Mouse (Mus musculus) G1E (cell line): ENCODE data around the gene Ptx4. TPM values are rescaled to one million over a fixed set of nuclear protein-coding genes. Genes with fewer than 3 reads are reported as not detected.

Experiments
- ATAC-seq: 2 replicates; pipeline ENCODE4 v1.8.0; 2016; ENCODE audit warnings: mild to moderate bottlenecking; ENCODE audit not compliant: insufficient number of reproducible peaks, poor library complexity, low FRiP score, severe bottlenecking; ENCODE audit errors: extremely low read depth
- DNase-seq: peaks from one replicate; pipeline ENCODE4 v3.0.0; 2012; ENCODE audit warnings: low spot score
- H3K27me3 ChIP-seq: 2 replicates; pipeline ENCODE4 v1.6.1; 2012; ENCODE audit warnings: mild to moderate bottlenecking, low read length, inconsistent platforms; ENCODE audit not compliant: insufficient read depth
- H3K36me3 ChIP-seq: replicated peaks from 2 replicates; pipeline ENCODE3; 2012; ENCODE audit warnings: mild to moderate bottlenecking, inconsistent platforms
- H3K4me1 ChIP-seq: 2 replicates; pipeline ENCODE4 v1.6.1; 2012; ENCODE audit warnings: low read depth, low read length, inconsistent platforms, mixed read lengths; ENCODE audit not compliant: insufficient read depth
- H3K4me3 ChIP-seq: 2 replicates; pipeline ENCODE4 v1.5.1; 2012; ENCODE audit warnings: low read depth, mild to moderate bottlenecking, inconsistent platforms, low read length, moderate library complexity, mixed read lengths
- H3K9me3 ChIP-seq: replicated peaks from 2 replicates; pipeline ENCODE4 v1.6.1; 2012; ENCODE audit warnings: inconsistent platforms
- CTCF ChIP-seq: IDR thresholded peaks from 2 replicates; pipeline ENCODE4 v1.5.1; 2012; ENCODE audit warnings: low read depth, low read length, inconsistent platforms, mixed read lengths
- GATA1 ChIP-seq: IDR thresholded peaks from 2 replicates; pipeline ENCODE4 v1.6.1; 2012; ENCODE audit warnings: borderline replicate concordance, low read length, inconsistent platforms, mixed read lengths
- GATA2 ChIP-seq: IDR thresholded peaks from 2 replicates; pipeline ENCODE4 v1.6.1; 2012; ENCODE audit warnings: low read depth, low read length, inconsistent platforms, borderline replicate concordance
- POLR2AphosphoS5 ChIP-seq: IDR thresholded peaks from 2 replicates; pipeline ENCODE4 v1.6.1; 2012; ENCODE audit warnings: low read depth, low read length, inconsistent platforms; ENCODE audit not compliant: insufficient replicate concordance
- TAL1 ChIP-seq: conservative IDR thresholded peaks from 2 replicates; pipeline ENCODE4 v1.6.1; 2012; ENCODE audit warnings: low read depth, low read length, inconsistent platforms, mixed read lengths
- polyA plus RNA-seq: library from polyadenylated mRNA; stranded (reverse); fragments of >175 nt; gene quantifications from 2 replicates; pipeline ENCODE4 v1.2.3, GENCODE M21; 2012
- total RNA-seq, 2 experiments: library from RNA; stranded (forward) in 1 of 2; stranded (reverse) in 1 of 2; fragments of 200-1000 nt in 1 of 2; fragments of >200 nt in 1 of 2; fragmentation: Nextera tagmentation in 1 of 2; gene quantifications; 2 replicates each; pipeline ENCODE4 v1.2.3; 2014 to 2017

Gene Ptx4
- total and polyA plus RNA-seq, 3 experiments: 0.33 TPM; not detected in 2

- H3K36me3 ChIP-seq: peaks cover 41% of the 10 kb centered on the region
These were observed 37.7 kb upstream of the Ptx4 start for GRCm38 (mm10) chr17:25082887-25083286.

GRCm38 (mm10) chr17:25083444-25083931, 37.1 kb upstream of the Ptx4 start, which contains the start of gene Tmem204:
Gene Tmem204, minus strand, starts transcription at chr17:25083591.
- H3K9me3 ChIP-seq: no peaks in the 10 kb centered on the region
- H3K4me3 ChIP-seq: no peak within 1 kb of the TSS
- peaks cover 44% of the 10 kb centered on the region for H3K36me3 ChIP-seq
- no peaks in the 10 kb centered on the region; the same call in 1 of the 2 replicates for H3K4me1 ChIP-seq
- H3K27me3 ChIP-seq: no peaks in the 10 kb centered on the region
- ATAC-seq (no peak), DNase-seq (no peak)
- TF ChIP-seq GATA1 (no peak), GATA2 (no peak), POLR2AphosphoS5 (no peak), CTCF (no peak), TAL1 (no peak)

More at GRCm38 (mm10) chr17:25082887-25083286, 37.7 kb upstream of the Ptx4 start:
- Histone ChIP-seq H3K4me1 (no peaks in the 10 kb centered on the region; the same call in 1 of the 2 replicates), H3K9me3 (no peaks in the 10 kb centered on the region), H3K27me3 (no peaks in the 10 kb centered on the region; the same call in 1 of the 2 replicates), H3K4me3 (no peak overlapping the region)
- DNase-seq (no peak), ATAC-seq (no peak)
- TF ChIP-seq GATA1: no peak
- TF ChIP-seq CTCF: no peak
- no peak for TF ChIP-seq TAL1
- no peak for TF ChIP-seq POLR2AphosphoS5
- no peak for TF ChIP-seq GATA2

- ATAC-seq: no peak
- H3K36me3 ChIP-seq: peaks cover 43% of the 10 kb centered on the region
- H3K27me3 ChIP-seq: no peaks in the 10 kb centered on the region
- TF ChIP-seq TAL1 (no peak), GATA1 (no peak), GATA2 (no peak), POLR2AphosphoS5 (no peak), CTCF (no peak)
- H3K4me3 ChIP-seq: no peak overlapping the region
- no peaks in the 10 kb centered on the region for H3K9me3 ChIP-seq
- DNase-seq: no peak
- H3K4me1 ChIP-seq: no peaks in the 10 kb centered on the region; the same call in none of the 2 replicates
These were observed 35.6 kb upstream of the Ptx4 start for GRCm38 (mm10) chr17:25084835-25085385.

GRCm38 (mm10) chr17:25086724-25087123, 33.8 kb upstream of the Ptx4 start:
- no peak overlapping the region for H3K4me3 ChIP-seq
- no peak for ATAC-seq

GRCm38 (mm10) chr17:25089158-25089557, 31.4 kb upstream of the Ptx4 start:
- no peak overlapping the region for H3K4me3 ChIP-seq
- H3K27me3 ChIP-seq: no peaks in the 10 kb centered on the region
- no peaks in the 10 kb centered on the region; the same call in 1 of the 2 replicates for H3K4me1 ChIP-seq
- TF ChIP-seq GATA1 (no peak), GATA2 (no peak), TAL1 (no peak), CTCF (no peak), POLR2AphosphoS5 (no peak)
- H3K36me3 ChIP-seq: peaks cover 52% of the 10 kb centered on the region
- H3K9me3 ChIP-seq: no peaks in the 10 kb centered on the region
- no peak for ATAC-seq
- DNase-seq: no peak

More at GRCm38 (mm10) chr17:25086724-25087123, 33.8 kb upstream of the Ptx4 start:
- no peaks in the 10 kb centered on the region for H3K27me3 ChIP-seq
- no peaks in the 10 kb centered on the region; the same call in none of the 2 replicates for H3K4me1 ChIP-seq
- H3K36me3 ChIP-seq: peaks cover 36% of the 10 kb centered on the region
- H3K9me3 ChIP-seq: no peaks in the 10 kb centered on the region
- TF ChIP-seq GATA1: no peak
- no peak for TF ChIP-seq POLR2AphosphoS5
- no peak for TF ChIP-seq TAL1
- no peak for TF ChIP-seq CTCF
- no peak for TF ChIP-seq GATA2
- DNase-seq: no peak

- no peaks in the 10 kb centered on the region for H3K27me3 ChIP-seq
- DNase-seq (no peak), ATAC-seq (no peak)
- no peaks in the 10 kb centered on the region; the same call in 1 of the 2 replicates for H3K4me1 ChIP-seq
- H3K36me3 ChIP-seq: peaks cover 64% of the 10 kb centered on the region
- H3K4me3 ChIP-seq: no peak overlapping the region
- no peak for TF ChIP-seq GATA1
- TF ChIP-seq TAL1: no peak
- TF ChIP-seq CTCF: no peak
- TF ChIP-seq POLR2AphosphoS5: no peak
- TF ChIP-seq GATA2: no peak
- no peaks in the 10 kb centered on the region for H3K9me3 ChIP-seq
These were observed 30.1 kb upstream of the Ptx4 start for GRCm38 (mm10) chr17:25090450-25090849.
